Mouse (Mus musculus): ENCODE data around the gene Mcts1. TPM values are rescaled to one million over a fixed set of nuclear protein-coding genes. Genes with fewer than 3 reads are reported as not detected.
A peak's percentile ranks its signal among the peaks of the same experiment; 100 is the strongest.

Gene Mcts1
- polyA plus RNA-seq (2014; fragmentation: Nextera tagmentation; extraction: Ambion mirVana): 78.2 and 82.0 TPM in 2 replicates

GRCm38 (mm10) chrX:38600177-38600994, at the start of gene Mcts1:
TSS of gene Mcts1 (plus strand) at chrX:38600578.
- peak within 1 kb of the TSS; percentile 58 for H3K4me2 ChIP-seq
- H3K27ac ChIP-seq (ENCODE audit: low read depth): peak within 1 kb of the TSS; percentile 80
- peak within 1 kb of the TSS; percentile 59 for H3K9ac ChIP-seq
- ATAC-seq (ENCODE audit: insufficient read depth): peak; percentile 91
- DNase-seq: peak; percentile 88
- TF ChIP-seq CTCF (IDR thresholded peaks at IDR 0.05; ENCODE audit: low read depth): no peak
- no peaks in the 10 kb centered on the region for H3K36me3 ChIP-seq (ENCODE audit: insufficient read depth)
- H3K9me3 ChIP-seq (ENCODE audit: low read depth, low read length): no peaks in the 10 kb centered on the region
- 15% methylated on average over 26 of the region's 26 CpGs for WGBS
- H3K4me3 ChIP-seq (ENCODE audit: low read depth, low read length): peak within 1 kb of the TSS; percentile 51
- H3K4me1 ChIP-seq (ENCODE audit: insufficient read depth): no peaks in the 10 kb centered on the region
- H3K27me3 ChIP-seq (ENCODE audit: insufficient read depth, low read length): no peaks in the 10 kb centered on the region

- TF ChIP-seq CTCF (IDR thresholded peaks at IDR 0.05; ENCODE audit: low read depth): no peak
- Histone ChIP-seq H3K27me3 (ENCODE audit: insufficient read depth, low read length) (no peaks in the 10 kb centered on the region), H3K9me3 (ENCODE audit: low read depth, low read length) (no peaks in the 10 kb centered on the region), H3K4me1 (ENCODE audit: insufficient read depth) (no peaks in the 10 kb centered on the region), H3K27ac (ENCODE audit: low read depth) (no peak overlapping the region), H3K36me3 (ENCODE audit: insufficient read depth) (peaks cover 13% of the 10 kb centered on the region; the same call in 1 of the 2 replicates), H3K4me2 (no peak overlapping the region), H3K4me3 (ENCODE audit: low read depth, low read length) (no peak overlapping the region), H3K9ac (no peak overlapping the region)
- DNase-seq (no peak), ATAC-seq (ENCODE audit: insufficient read depth) (no peak)
Measured at GRCm38 (mm10) chrX:38553255-38553654, 47.1 kb upstream of the Mcts1 start.

GRCm38 (mm10) chrX:38563941-38564541, 36.3 kb upstream of the Mcts1 start:
- 18% methylated on average over 12 of the region's 19 CpGs for WGBS
- H3K4me1 ChIP-seq (ENCODE audit: insufficient read depth): no peaks in the 10 kb centered on the region
- peak overlapping the region; percentile 96; the same call in 1 of the 2 replicates for H3K27ac ChIP-seq (ENCODE audit: low read depth)
- H3K9ac ChIP-seq: peak overlapping the region; percentile 66
- H3K27me3 ChIP-seq (ENCODE audit: insufficient read depth, low read length): no peaks in the 10 kb centered on the region
- H3K9me3 ChIP-seq (ENCODE audit: low read depth, low read length): no peaks in the 10 kb centered on the region
- DNase-seq (peak; percentile 15), ATAC-seq (ENCODE audit: insufficient read depth) (peak; percentile 1; the same call in 1 of the 2 replicates)
- H3K4me3 ChIP-seq (ENCODE audit: low read depth, low read length): peak overlapping the region; percentile 50
- peak overlapping the region; percentile 71 for H3K4me2 ChIP-seq
- TF ChIP-seq CTCF (IDR thresholded peaks at IDR 0.05; ENCODE audit: low read depth): no peak
- peaks cover 15% of the 10 kb centered on the region for H3K36me3 ChIP-seq (ENCODE audit: insufficient read depth)

- Histone ChIP-seq H3K4me1 (ENCODE audit: insufficient read depth) (no peaks in the 10 kb centered on the region), H3K4me3 (ENCODE audit: low read depth, low read length) (peak overlapping the region; percentile 50), H3K9ac (peak overlapping the region; percentile 66), H3K36me3 (ENCODE audit: insufficient read depth) (peaks cover 11% of the 10 kb centered on the region), H3K4me2 (peak overlapping the region; percentile 71), H3K9me3 (ENCODE audit: low read depth, low read length) (no peaks in the 10 kb centered on the region), H3K27ac (ENCODE audit: low read depth) (peak overlapping the region; percentile 96), H3K27me3 (ENCODE audit: insufficient read depth, low read length) (no peaks in the 10 kb centered on the region)
- 17% methylated on average over 30 of the region's 52 CpGs for WGBS
- TF ChIP-seq CTCF (IDR thresholded peaks at IDR 0.05; ENCODE audit: low read depth): no peak
- ATAC-seq (ENCODE audit: insufficient read depth) (peak; percentile 93), DNase-seq (peak; percentile 91)
Measured at GRCm38 (mm10) chrX:38564542-38565175, 35.7 kb upstream of the Mcts1 start.

GRCm38 (mm10) chrX:38565176-38565542, 35.2 kb upstream of the Mcts1 start:
- Histone ChIP-seq H3K4me1 (ENCODE audit: insufficient read depth) (no peaks in the 10 kb centered on the region), H3K4me3 (ENCODE audit: low read depth, low read length) (peak overlapping the region; percentile 50), H3K4me2 (peak overlapping the region; percentile 71), H3K9me3 (ENCODE audit: low read depth, low read length) (no peaks in the 10 kb centered on the region), H3K27me3 (ENCODE audit: insufficient read depth, low read length) (no peaks in the 10 kb centered on the region), H3K36me3 (ENCODE audit: insufficient read depth) (peaks cover 6% of the 10 kb centered on the region), H3K27ac (ENCODE audit: low read depth) (peak overlapping the region; percentile 91), H3K9ac (peak overlapping the region; percentile 66)
- TF ChIP-seq CTCF (IDR thresholded peaks at IDR 0.05; ENCODE audit: low read depth): no peak
- ATAC-seq (ENCODE audit: insufficient read depth) (no peak), DNase-seq (no peak)
- 9% methylated on average over 8 of the region's 8 CpGs for WGBS

GRCm38 (mm10) chrX:38566521-38567205, 33.7 kb upstream of the Mcts1 start:
- Histone ChIP-seq H3K27ac (ENCODE audit: low read depth) (no peak overlapping the region), H3K27me3 (ENCODE audit: insufficient read depth, low read length) (no peaks in the 10 kb centered on the region), H3K9ac (no peak overlapping the region), H3K4me1 (ENCODE audit: insufficient read depth) (no peaks in the 10 kb centered on the region), H3K36me3 (ENCODE audit: insufficient read depth) (no peaks in the 10 kb centered on the region), H3K4me2 (no peak overlapping the region), H3K9me3 (ENCODE audit: low read depth, low read length) (no peaks in the 10 kb centered on the region), H3K4me3 (ENCODE audit: low read depth, low read length) (no peak overlapping the region)
- WGBS: 69% methylated on average over 6 of the region's 6 CpGs
- ATAC-seq (ENCODE audit: insufficient read depth): no peak
- no peak for TF ChIP-seq CTCF (IDR thresholded peaks at IDR 0.05; ENCODE audit: low read depth)
- no peak for DNase-seq

Data from lung, embryonic 14.5 days (tissue).